Mouse (Mus musculus) kidney, embryonic 15.5 days (tissue): ENCODE data around the gene Pdcd6. TPM values are rescaled to one million over a fixed set of nuclear protein-coding genes. Genes with fewer than 3 reads are reported as not detected.

Source experiments
- ATAC-seq: fragments of 200-750 bp; cut with Nextera tagmentation; replicated peaks from 2 replicates; pipeline ENCODE4 v1.8.0; 2017; ENCODE audit warnings: moderate TSS enrichment; ENCODE audit not compliant: low FRiP score
- H3K27ac ChIP-seq: fragments of 300-500 bp; sonication (generic); 2 replicates; pipeline ENCODE4 v1.5.1; 2015; ENCODE audit warnings: mild to moderate bottlenecking, inconsistent platforms
- H3K27me3 ChIP-seq: fragments of 300-500 bp; sonication (generic); 2 replicates; pipeline ENCODE4 v1.6.1; 2015; ENCODE audit warnings: inconsistent platforms
- H3K36me3 ChIP-seq: fragments of 300-500 bp; sonication (generic); 2 replicates; pipeline ENCODE4 v1.6.1; 2015; ENCODE audit warnings: inconsistent platforms
- H3K4me1 ChIP-seq: fragments of 300-500 bp; sonication (generic); 2 replicates; pipeline ENCODE4 v1.6.1; 2015; ENCODE audit warnings: inconsistent platforms
- H3K4me2 ChIP-seq: fragments of 300-500 bp; sonication (generic); 2 replicates; pipeline ENCODE4 v1.6.1; 2015; ENCODE audit warnings: moderate library complexity, mild to moderate bottlenecking, inconsistent platforms
- H3K4me3 ChIP-seq: fragments of 300-500 bp; sonication (generic); replicated peaks from 2 replicates; pipeline ENCODE4 v1.5.1; 2015; ENCODE audit warnings: mild to moderate bottlenecking, inconsistent platforms
- H3K9ac ChIP-seq: fragments of 300-500 bp; sonication (generic); 2 replicates; pipeline ENCODE4 v1.6.1; 2015; ENCODE audit warnings: mild to moderate bottlenecking, inconsistent platforms
- H3K9me3 ChIP-seq: fragments of 300-500 bp; sonication (generic); replicated peaks from 2 replicates; pipeline ENCODE4 v1.6.1; 2016; ENCODE audit warnings: inconsistent platforms
- WGBS: fragments of 180-500 bp; shearing (Covaris S2); methylation state at CpG from one replicate; pipeline ENCODE4 v1.1.7; 2015; ENCODE audit warnings: mixed read lengths; 5-methylcytosine and 5-hydroxymethylcytosine counted together
- polyA plus RNA-seq: library from polyadenylated mRNA; unstranded; fragments of >200 nt; fragmentation: Nextera tagmentation; extraction: Ambion mirVana; gene quantifications from 2 replicates; pipeline ENCODE4 v1.2.1, GENCODE M21; 2015

Gene Pdcd6
- 155 and 157 TPM in 2 replicates for polyA plus RNA-seq

DNA sequence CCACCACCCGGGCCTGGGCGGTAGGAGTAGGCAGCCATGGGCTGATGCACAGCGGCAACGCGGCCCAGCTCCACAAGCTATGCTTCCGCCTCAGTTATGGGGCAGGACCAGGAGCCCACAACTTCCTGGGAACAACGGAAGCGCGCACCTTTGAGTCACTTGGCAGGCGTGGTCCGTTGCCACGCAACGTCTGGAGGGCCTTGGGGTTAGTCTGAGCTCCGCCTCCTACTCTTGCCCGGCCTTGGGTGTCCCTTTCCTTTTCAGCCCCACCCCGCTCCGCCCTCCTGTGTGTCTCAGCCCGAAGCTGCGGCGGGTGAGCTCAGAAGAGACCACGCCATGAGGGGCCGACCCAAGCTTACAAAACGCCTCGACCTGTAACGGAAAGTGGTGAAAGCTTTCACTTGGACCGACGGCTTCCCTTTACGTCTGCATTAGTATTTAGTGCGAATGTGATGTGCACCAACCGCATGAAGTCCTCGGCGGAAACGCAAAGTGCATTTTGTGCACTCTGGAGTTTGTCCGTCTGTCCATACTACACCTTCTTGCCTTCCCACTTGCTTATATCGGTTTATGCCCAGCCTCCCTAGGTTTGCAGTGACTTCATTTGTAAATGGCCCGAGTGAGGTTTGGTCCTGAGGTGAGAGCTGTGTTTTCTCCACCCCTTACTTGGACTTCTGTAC lies at the start of gene Pdcd6:
TSS of gene Pdcd6 (minus strand) at position 411 of the 680 bp plus-strand sequence.
- Histone ChIP-seq H3K27me3 (no peaks in the 10 kb centered on the region), H3K4me3 (peak within 1 kb of the TSS; percentile 89), H3K36me3 (peaks cover 42% of the 10 kb centered on the region), H3K4me1 (peaks cover 14% of the 10 kb centered on the region), H3K4me2 (peak within 1 kb of the TSS; percentile 76), H3K9ac (peak within 1 kb of the TSS; percentile 85), H3K9me3 (no peaks in the 10 kb centered on the region), H3K27ac (peak within 1 kb of the TSS; percentile 89)
- WGBS, result under 1% methylated on average over 36 of the region's 36 CpGs
- peak; percentile 100 for ATAC-seq

DNA sequence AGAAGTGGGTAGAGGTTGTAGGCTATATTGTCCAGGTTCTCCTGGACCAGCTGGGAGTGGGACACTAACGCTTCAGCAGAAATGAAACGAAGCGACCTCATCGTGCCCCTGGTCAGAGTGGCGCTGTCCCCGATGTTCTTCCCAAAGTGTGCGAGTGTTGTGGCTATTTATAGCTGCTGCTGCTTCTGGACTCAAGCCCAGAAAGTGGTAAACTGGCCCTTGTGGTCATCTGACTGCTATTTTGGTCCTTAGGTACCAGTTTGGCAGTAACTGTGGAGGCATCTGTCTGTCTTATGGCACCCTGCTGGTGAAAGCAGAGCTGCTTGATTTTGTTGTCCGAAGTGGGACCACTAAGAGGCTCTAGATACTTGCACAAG lies 46.5 kb upstream of the Pdcd6 start, which contains the start of gene Lrrc14b:
TSS of gene Lrrc14b (minus strand) at position 147 of the 377 bp plus-strand sequence.
- Histone ChIP-seq H3K4me1 (no peaks in the 10 kb centered on the region), H3K36me3 (peaks cover 32% of the 10 kb centered on the region), H3K4me2 (no peak within 1 kb of the TSS), H3K9me3 (no peaks in the 10 kb centered on the region), H3K27ac (no peak within 1 kb of the TSS), H3K27me3 (no peaks in the 10 kb centered on the region), H3K9ac (no peak within 1 kb of the TSS), H3K4me3 (no peak within 1 kb of the TSS)
- 75% methylated on average over 8 of the region's 8 CpGs for WGBS
- ATAC-seq, result no peak

DNA sequence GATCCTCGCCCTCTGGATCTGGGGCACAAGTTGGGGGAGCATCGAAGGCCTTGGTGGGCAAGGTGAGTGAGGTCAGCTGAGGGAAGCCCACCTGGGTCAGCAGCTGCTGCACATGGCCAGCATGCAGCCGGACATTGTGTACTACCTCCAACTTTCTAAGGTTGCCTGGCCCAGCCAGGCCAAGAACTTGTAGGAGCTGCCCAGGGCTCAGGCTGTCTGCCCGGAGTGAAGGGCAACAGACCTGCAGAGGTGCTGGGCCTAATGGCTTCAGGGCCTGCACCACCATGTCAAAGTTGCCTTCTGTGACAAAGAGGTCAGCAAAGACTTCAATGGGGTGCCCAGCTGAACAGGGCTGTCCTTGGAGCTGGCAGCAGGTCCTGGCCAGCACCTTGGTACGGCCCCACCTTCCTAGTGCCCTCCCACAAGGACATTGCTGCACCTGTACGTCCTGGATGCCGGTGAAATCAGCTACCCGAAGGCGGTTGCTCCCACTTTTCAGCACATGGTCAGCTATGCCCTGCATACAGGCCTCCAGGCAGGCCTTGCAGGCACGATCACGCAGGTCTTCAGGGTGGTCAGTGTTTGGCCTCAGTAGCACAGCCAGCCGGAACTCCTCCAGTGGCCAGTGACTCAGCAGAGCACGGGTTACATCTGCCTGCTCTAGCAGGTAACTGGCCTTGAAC lies 45.9 kb upstream of the Pdcd6 start:
- Histone ChIP-seq H3K4me2 (no peak overlapping the region), H3K27me3 (no peaks in the 10 kb centered on the region), H3K9me3 (no peaks in the 10 kb centered on the region), H3K4me3 (no peak overlapping the region), H3K9ac (no peak overlapping the region), H3K4me1 (no peaks in the 10 kb centered on the region), H3K36me3 (peaks cover 38% of the 10 kb centered on the region), H3K27ac (no peak overlapping the region)
- 0 out of 2 replicates have a peak, but pooled peaks have one; percentile 15 for ATAC-seq
- WGBS, result 85% methylated on average over 13 of the region's 13 CpGs

DNA sequence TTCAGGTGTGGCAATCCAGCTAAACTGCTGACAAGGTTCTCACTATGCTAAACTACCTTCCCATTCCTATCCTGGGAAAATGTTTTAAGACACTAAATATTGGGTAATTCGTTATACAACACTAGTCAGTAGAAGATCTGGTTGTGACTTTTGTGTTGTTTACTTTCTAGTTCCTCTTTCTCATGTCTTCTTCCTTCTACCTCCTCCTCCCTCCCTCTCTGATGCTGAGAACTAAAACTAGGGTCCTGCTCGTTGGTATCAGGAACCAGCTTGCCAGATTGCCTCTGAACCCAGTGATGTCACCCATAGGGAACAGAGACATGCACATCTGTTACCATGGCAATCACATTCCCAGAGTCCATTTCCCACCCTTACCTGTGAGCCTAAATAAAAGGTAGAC lies 44.8 kb upstream of the Pdcd6 start:
- Histone ChIP-seq H3K4me1 (no peaks in the 10 kb centered on the region), H3K9ac (no peak overlapping the region), H3K4me3 (no peak overlapping the region), H3K4me2 (no peak overlapping the region), H3K27ac (no peak overlapping the region), H3K27me3 (no peaks in the 10 kb centered on the region), H3K9me3 (no peaks in the 10 kb centered on the region), H3K36me3 (peaks cover 48% of the 10 kb centered on the region)
- WGBS, result 66% methylated on average over 2 of the region's 2 CpGs
- no peak for ATAC-seq

DNA sequence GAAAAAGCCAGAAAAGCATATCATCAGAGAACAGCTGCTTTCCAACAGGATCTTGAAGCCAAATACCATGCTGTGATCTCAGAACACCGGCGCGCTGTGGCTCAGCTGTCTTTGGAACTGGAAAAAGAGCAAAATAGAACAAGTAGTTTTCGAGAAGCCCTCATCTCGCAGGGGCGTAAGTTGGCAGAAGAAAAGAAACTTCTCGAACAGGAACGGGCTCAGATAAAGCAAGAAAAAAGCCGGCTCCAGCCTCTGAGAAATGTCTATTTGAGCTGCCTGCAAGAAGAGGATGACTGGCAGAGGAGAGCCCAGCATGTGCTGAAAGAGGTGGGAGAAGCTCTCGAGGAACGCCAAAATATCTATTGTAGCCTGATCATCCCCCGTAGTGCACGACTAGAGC lies 39.1 kb upstream of the Pdcd6 start:
- ATAC-seq, result no peak
- Histone ChIP-seq H3K4me2 (no peak overlapping the region), H3K36me3 (peaks cover 83% of the 10 kb centered on the region), H3K27ac (no peak overlapping the region), H3K9me3 (no peaks in the 10 kb centered on the region), H3K27me3 (no peaks in the 10 kb centered on the region), H3K9ac (no peak overlapping the region), H3K4me1 (no peaks in the 10 kb centered on the region), H3K4me3 (no peak overlapping the region)
- 97% methylated on average over 13 of the region's 13 CpGs for WGBS

DNA sequence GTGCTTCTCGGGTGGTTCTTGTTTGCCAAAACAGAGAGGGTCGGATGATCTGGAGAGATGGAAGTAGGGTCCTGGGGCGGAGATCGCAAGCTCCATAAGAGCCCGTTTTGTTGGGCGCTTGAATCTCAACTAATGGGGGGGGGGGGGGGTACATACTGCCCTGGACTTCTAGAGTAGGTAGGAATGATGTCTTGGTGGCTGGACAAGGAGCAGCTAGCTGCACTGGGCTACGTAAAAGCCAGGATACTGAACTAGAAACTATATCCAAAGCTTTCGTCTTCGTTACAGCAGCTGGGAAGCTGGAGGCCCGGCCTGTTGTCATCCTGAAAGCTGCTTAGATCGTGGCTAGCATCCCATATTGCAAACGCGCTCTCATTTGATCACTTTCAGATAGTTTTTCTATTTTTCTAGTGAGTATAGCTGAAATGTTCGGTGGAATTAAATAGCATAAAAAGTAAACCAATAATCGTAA lies 33.1 kb upstream of the Pdcd6 start:
- no peaks in the 10 kb centered on the region for H3K9me3 ChIP-seq
- H3K27me3 ChIP-seq, result no peaks in the 10 kb centered on the region
- H3K36me3 ChIP-seq, result peaks cover 23% of the 10 kb centered on the region
- peaks cover 17% of the 10 kb centered on the region for H3K4me1 ChIP-seq
- H3K9ac ChIP-seq, result peak overlapping the region; percentile 84
- H3K4me2 ChIP-seq, result peak overlapping the region; percentile 59
- 3% methylated on average over 15 of the region's 15 CpGs for WGBS
- peak overlapping the region; percentile 76 for H3K4me3 ChIP-seq
- peak overlapping the region; percentile 93 for H3K27ac ChIP-seq
- ATAC-seq, result no peak; the same call in 1 of the 2 replicates

DNA sequence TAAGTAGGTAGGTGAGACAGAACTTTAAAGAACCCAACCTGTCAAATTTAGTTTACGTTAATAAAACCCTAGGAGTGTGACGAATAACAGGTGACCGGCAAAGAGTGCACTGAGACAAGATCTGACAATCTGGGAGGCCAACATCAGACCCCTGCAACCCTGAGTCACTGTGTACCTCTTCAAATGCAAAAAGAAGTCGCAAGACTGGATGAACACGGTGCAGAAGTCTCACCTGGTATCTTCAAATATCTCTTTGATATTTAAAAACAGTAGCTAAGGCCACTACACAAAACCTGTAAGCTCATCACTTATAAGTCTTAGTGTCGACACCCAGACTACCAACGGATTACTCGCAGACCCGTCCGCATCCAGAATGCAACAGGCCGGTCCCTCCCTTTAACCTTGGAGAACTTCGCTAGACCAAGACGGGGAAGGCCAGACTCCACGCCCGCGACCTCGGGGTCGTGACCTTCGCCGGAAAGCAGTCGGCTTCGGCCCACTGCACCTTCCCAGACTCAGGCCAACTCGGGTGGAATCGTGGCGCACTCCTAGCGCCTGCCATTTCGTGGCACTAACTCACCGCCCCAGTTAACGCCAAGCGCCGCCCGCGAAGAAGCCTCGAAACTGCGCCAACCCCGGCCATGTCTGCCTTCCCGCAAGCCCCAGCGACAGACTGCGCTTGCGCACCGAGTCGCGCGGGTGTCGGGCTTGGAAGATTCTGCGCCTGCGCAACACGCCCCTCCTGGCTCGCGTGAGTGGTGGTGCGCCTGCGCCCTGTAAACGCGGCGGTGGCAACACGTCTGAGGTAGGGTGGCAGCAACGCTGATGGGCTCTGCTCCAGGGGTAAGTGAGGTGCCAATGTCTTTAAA lies 32.4 kb upstream of the Pdcd6 start, which contains the start of the genes Sdha and Ccdc127:
TSS of gene Sdha (minus strand) at position 715 of the 869 bp plus-strand sequence.
TSS of gene Ccdc127 (plus strand) at position 744 of the 869 bp plus-strand sequence.
- under 1% methylated on average over 57 of the region's 57 CpGs for WGBS

DNA sequence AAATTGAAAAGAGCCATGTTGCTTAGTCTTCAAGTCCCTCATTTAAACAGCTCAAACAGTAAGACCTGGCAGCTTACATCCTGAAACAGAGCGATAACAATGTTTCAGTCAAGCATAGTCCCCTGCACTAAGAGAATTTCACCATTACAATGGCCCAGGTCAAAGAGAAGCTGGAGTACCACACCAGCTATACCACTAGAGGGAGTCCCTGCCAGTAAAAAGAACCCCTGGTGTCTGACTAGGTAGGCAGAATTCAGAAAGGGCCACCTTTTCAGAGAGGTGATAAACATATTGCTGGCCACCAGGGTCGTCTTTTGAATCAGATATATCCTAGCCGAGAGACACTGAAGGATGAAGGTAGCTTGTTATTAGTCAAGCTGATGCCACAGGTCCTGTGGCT lies 23.7 kb upstream of the Pdcd6 start:
- WGBS, result 45% methylated on average over 3 of the region's 3 CpGs
- no peak overlapping the region for H3K4me2 ChIP-seq
- peaks cover 83% of the 10 kb centered on the region for H3K36me3 ChIP-seq
- ATAC-seq, result no peak; the same call in 1 of the 2 replicates
- no peaks in the 10 kb centered on the region for H3K27me3 ChIP-seq
- no peak overlapping the region for H3K4me3 ChIP-seq
- H3K9me3 ChIP-seq, result no peaks in the 10 kb centered on the region
- H3K9ac ChIP-seq, result no peak overlapping the region
- no peak overlapping the region for H3K27ac ChIP-seq
- no peaks in the 10 kb centered on the region for H3K4me1 ChIP-seq

More for the DNA sequence above, 32.4 kb upstream of the Pdcd6 start, which contains the start of the genes Sdha and Ccdc127:
- Histone ChIP-seq H3K9ac (peak within 1 kb of the TSS; percentile 84), H3K27ac (peak within 1 kb of the TSS; percentile 93), H3K9me3 (no peaks in the 10 kb centered on the region), H3K4me3 (peak within 1 kb of the TSS; percentile 76), H3K4me1 (peaks cover 17% of the 10 kb centered on the region), H3K36me3 (peaks cover 22% of the 10 kb centered on the region), H3K4me2 (peak within 1 kb of the TSS; percentile 59), H3K27me3 (no peaks in the 10 kb centered on the region)
- peak; percentile 99 for ATAC-seq

DNA sequence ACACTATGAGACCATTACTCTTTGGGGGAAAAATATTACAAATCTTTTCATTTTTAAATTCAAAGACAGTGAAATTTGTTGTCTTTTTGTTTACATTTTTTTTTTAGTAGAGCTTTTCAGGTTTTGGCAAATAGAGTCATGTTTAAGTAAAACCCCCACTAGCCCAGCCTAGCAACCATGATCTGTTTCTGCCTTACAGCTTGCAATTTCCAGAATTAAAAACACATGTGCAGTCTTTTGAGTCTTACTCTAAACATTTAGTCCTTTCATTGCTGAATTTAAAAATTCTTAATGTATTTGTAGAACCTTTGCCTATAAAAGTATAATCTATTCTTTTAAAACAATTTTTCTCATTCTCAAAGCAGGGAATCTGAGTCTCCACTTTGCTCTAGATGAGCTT lies 11.9 kb upstream of the Pdcd6 start:
- Histone ChIP-seq H3K9ac (no peak overlapping the region), H3K27me3 (no peaks in the 10 kb centered on the region), H3K27ac (no peak overlapping the region), H3K4me2 (no peak overlapping the region), H3K4me3 (no peak overlapping the region), H3K36me3 (peaks cover 82% of the 10 kb centered on the region), H3K4me1 (no peaks in the 10 kb centered on the region), H3K9me3 (no peaks in the 10 kb centered on the region)
- ATAC-seq, result no peak

DNA sequence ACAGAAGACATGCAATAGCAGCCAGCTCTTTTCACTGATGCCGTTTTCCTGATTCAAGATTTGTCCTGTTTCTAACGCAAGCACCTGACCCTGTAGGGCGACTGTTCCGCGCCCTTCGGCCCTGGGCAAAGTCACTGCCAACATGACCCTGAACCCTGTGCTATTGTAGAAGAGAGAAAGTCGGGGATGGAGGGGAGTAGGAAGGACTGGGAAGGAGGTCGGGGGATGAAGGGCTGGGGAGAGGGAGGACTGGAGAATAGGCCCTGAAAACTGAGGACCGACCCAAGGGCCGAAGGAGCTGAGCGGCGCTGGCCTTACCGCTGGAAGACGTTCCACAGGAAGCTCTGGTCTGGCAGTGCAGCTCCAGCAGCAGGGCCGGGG lies 601 bp downstream of the Pdcd6 start:
- ATAC-seq, result no peak
- Histone ChIP-seq H3K4me3 (peak overlapping the region; percentile 89), H3K27me3 (no peaks in the 10 kb centered on the region), H3K27ac (peak overlapping the region; percentile 89), H3K4me2 (peak overlapping the region; percentile 76), H3K36me3 (peaks cover 37% of the 10 kb centered on the region), H3K9me3 (no peaks in the 10 kb centered on the region), H3K9ac (peak overlapping the region; percentile 85), H3K4me1 (peaks cover 14% of the 10 kb centered on the region)
- 3% methylated on average over 15 of the region's 15 CpGs for WGBS

DNA sequence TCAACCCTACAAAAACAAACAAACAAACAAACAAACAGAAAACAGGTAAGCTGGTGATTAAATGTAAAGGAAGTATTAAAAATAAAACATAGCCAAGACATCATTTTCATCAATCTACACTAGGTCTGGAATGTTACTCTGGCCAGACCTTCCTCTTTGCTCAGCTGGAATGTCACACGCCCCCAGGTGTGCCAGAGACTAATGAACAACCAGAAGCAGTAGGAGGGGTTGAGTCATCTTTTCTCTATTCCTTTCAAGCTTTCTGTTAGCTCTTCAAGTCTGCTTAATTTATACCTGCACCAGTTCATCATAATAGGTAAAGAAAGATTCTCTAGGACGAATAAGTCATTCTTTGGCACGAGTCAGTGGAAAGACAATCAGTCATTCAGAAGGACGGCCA lies 994 bp downstream of the Pdcd6 start:
- peak overlapping the region; percentile 89 for H3K4me3 ChIP-seq
- no peaks in the 10 kb centered on the region for H3K9me3 ChIP-seq
- no peaks in the 10 kb centered on the region for H3K27me3 ChIP-seq
- H3K9ac ChIP-seq, result peak overlapping the region; percentile 85
- WGBS, result 23% methylated on average over 4 of the region's 4 CpGs
- peak overlapping the region; percentile 76 for H3K4me2 ChIP-seq
- ATAC-seq, result no peak
- H3K27ac ChIP-seq, result peak overlapping the region; percentile 89
- peaks cover 37% of the 10 kb centered on the region for H3K36me3 ChIP-seq
- peaks cover 14% of the 10 kb centered on the region for H3K4me1 ChIP-seq
